Mouse (Mus musculus) embryonic facial prominence, embryonic 12.5 days (tissue): ENCODE measurements around the gene Creg2. TPM values are rescaled to one million over a fixed set of nuclear protein-coding genes. Genes with fewer than 3 reads are reported as not detected.
A peak's percentile ranks its signal among the peaks of the same experiment; 100 is the strongest.

Experiments used
- ATAC-seq: fragments of 200-750 bp; cut with Nextera tagmentation; 2 replicates; pipeline ENCODE4 v1.8.0; 2017; ENCODE audit not compliant: insufficient number of reproducible peaks, insufficient read depth, low FRiP score, low TSS enrichment
- H3K27ac ChIP-seq: fragments of 300-500 bp; sonication (generic); 2 replicates; pipeline ENCODE4 v1.5.1; 2016; ENCODE audit warnings: mild to moderate bottlenecking
- H3K27me3 ChIP-seq: fragments of 300-500 bp; sonication (generic); 2 replicates; pipeline ENCODE4 v1.6.1; 2016; ENCODE audit warnings: mild to moderate bottlenecking, moderate library complexity
- H3K36me3 ChIP-seq: fragments of 300-500 bp; sonication (generic); 2 replicates; pipeline ENCODE4 v1.6.1; 2016; ENCODE audit warnings: mild to moderate bottlenecking
- H3K4me1 ChIP-seq: fragments of 300-500 bp; sonication (generic); 2 replicates; pipeline ENCODE4 v1.6.1; 2016
- H3K4me2 ChIP-seq: fragments of 300-500 bp; sonication (generic); replicated peaks from 2 replicates; pipeline ENCODE4 v1.6.1; 2016; ENCODE audit warnings: mild to moderate bottlenecking, moderate library complexity
- H3K4me3 ChIP-seq: fragments of 300-500 bp; sonication (generic); 2 replicates; pipeline ENCODE4 v1.5.1; 2016; ENCODE audit warnings: mild to moderate bottlenecking
- H3K9ac ChIP-seq: fragments of 300-500 bp; sonication (generic); 2 replicates; pipeline ENCODE4 v1.6.1; 2016; ENCODE audit warnings: mild to moderate bottlenecking, moderate library complexity
- H3K9me3 ChIP-seq: fragments of 300-500 bp; sonication (generic); 2 replicates; pipeline ENCODE4 v1.6.1; 2016; ENCODE audit warnings: mild to moderate bottlenecking, moderate library complexity
- WGBS: fragments of 180-500 bp; shearing (Covaris S2); methylation state at CpG from one replicate; pipeline ENCODE4 v1.1.7; 2016; 5-methylcytosine and 5-hydroxymethylcytosine counted together
- polyA plus RNA-seq: library from polyadenylated mRNA; unstranded; fragments of >200 nt; fragmentation: Nextera tagmentation; extraction: Ambion mirVana; gene quantifications from 2 replicates; pipeline ENCODE4 v1.2.1, GENCODE M21; 2016

The Creg2 gene
- 0.26 and 0.29 TPM in 2 replicates for polyA plus RNA-seq

DNA sequence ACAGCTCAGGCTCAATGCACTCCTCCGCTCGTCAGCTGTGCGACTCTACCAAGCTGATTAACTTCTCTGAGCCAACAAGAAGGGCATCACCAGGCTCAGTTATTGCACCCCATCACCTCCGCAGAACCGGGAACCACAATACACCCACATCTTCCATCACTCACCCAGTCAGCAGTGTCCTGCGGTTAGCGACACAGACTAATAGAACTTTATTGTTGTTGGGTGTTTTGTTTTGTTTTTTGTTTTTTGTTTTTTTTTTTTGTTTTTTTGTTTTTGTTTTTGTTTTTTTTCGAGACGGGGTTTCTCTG is at the start of gene Creg2:
Creg2 (minus strand) TSS at position 234 of the 308 bp plus-strand sequence.
- peak within 1 kb of the TSS; percentile 59 for H3K4me3 ChIP-seq
- peaks cover 45% of the 10 kb centered on the region for H3K27me3 ChIP-seq
- H3K9ac ChIP-seq: peak within 1 kb of the TSS; percentile 55
- peak within 1 kb of the TSS; percentile 99 for H3K4me2 ChIP-seq
- 0 out of 2 replicates have a peak, but pooled peaks have one; percentile 28 for ATAC-seq
- 42% methylated on average over 9 of the region's 9 CpGs for WGBS
- no peaks in the 10 kb centered on the region for H3K9me3 ChIP-seq
- no peak within 1 kb of the TSS for H3K27ac ChIP-seq
- peaks cover 11% of the 10 kb centered on the region for H3K4me1 ChIP-seq
- no peaks in the 10 kb centered on the region for H3K36me3 ChIP-seq

DNA sequence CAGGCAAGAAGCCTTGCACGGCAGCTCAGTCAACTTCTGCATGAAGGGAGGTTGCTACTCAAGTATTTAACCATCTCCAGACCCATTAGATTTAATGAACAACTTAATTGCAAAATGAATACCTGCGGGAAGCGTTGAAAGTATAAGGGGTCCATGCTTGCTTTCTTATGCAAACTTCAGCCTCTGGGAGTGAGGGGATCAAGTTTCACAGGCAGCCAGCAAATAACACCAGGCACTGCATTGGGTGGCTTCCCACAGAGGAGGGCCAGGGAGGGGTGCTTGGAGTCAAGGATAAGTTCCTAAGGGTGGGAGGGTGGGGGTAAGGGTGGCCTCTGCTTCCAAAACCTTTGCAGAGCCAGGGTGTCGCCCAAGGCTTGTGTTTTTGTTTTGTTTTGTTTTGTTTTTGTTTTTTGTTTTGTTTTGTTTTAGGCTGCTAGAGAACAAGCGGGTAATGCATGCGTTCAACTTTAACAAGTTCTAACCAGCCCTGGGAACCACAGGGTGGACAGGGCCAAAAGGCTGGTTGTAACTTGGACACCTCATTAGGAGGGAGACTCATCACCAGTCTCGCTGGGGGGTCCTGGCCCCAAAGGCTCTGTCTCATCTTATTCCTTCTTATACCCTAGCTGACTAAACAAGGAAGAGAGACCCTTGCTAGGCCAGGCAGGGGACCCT is 49.5 kb upstream of the Creg2 start:
- no peaks in the 10 kb centered on the region for H3K27me3 ChIP-seq
- H3K9ac ChIP-seq: peak overlapping the region; percentile 6; the same call in 1 of the 2 replicates
- peak overlapping the region; percentile 31; the same call in 1 of the 2 replicates for H3K4me2 ChIP-seq
- ATAC-seq: 0 out of 2 replicates have a peak, but pooled peaks have one; percentile 29
- 10% methylated on average over 7 of the region's 7 CpGs for WGBS
- peak overlapping the region; percentile 78 for H3K27ac ChIP-seq
- H3K36me3 ChIP-seq: no peaks in the 10 kb centered on the region
- H3K4me1 ChIP-seq: peaks cover 48% of the 10 kb centered on the region
- H3K4me3 ChIP-seq: no peak overlapping the region
- no peaks in the 10 kb centered on the region for H3K9me3 ChIP-seq

DNA sequence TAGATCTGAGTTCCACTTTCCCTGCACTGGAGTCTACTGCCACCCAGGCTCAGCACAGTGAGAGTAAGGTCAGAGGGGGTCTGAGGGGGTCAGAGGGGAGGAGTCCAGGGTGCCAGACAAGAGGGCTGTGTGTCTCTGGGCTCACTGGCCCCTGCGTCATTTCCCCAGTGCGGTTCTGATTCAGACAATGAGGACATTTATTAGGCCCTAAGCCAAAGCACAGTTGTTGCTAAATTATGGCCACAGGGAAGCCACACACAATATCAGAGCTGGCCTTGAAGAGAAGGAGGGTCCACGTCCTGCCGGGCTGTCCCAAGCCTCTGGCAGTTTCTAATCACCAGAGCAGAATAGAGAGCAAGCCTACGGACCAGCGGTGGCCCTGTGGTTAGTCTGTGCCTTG is 47.2 kb upstream of the Creg2 start:
- no peak for ATAC-seq
- H3K4me1 ChIP-seq: peaks cover 54% of the 10 kb centered on the region
- H3K36me3 ChIP-seq: no peaks in the 10 kb centered on the region
- H3K27me3 ChIP-seq: no peaks in the 10 kb centered on the region
- WGBS: 26% methylated on average over 6 of the region's 6 CpGs
- no peak overlapping the region for H3K4me2 ChIP-seq
- no peaks in the 10 kb centered on the region for H3K9me3 ChIP-seq
- H3K4me3 ChIP-seq: no peak overlapping the region
- no peak overlapping the region for H3K9ac ChIP-seq
- no peak overlapping the region for H3K27ac ChIP-seq

DNA sequence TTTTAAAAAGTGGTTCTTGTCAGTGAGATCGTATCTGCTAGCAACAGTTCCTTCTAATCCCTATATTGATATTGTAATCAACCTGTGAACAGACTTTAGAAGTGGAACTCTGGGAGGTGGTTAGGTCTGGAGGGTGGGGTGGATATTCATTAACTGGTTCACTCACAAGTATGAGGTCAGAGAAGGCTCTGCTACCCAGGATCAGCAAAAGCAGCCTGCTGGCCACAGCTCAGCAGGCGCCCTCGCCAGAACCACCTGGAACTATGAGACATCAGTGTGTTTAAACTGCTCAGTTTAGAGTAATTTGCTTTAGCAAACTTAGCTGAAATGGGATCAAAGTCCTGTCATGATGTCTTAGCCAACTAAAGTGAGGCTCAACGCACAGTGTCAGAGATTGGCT is 43.9 kb upstream of the Creg2 start:
- peaks cover 25% of the 10 kb centered on the region for H3K4me1 ChIP-seq
- 48% methylated on average over 4 of the region's 4 CpGs for WGBS

DNA sequence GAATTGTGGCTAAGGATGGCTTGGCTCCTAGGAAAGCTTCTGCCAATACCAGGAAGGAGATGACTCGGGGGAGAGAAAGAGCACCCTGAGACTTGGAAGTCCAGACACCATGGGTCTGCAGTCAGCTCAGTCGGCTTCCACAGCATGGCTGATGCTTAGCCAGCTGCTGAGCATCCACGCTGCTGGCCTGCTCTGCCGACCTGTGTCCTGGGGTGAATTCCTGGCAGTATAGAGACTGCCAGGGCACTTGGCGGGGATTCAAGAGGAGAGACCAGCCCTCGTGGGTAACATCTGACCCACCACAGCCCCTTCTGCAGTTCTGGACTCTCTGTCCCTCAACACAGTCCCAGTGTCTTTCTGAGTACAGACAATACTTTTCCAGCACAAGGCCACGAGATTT is 43.5 kb upstream of the Creg2 start:
- H3K4me1 ChIP-seq: peaks cover 21% of the 10 kb centered on the region
- H3K36me3 ChIP-seq: no peaks in the 10 kb centered on the region
- H3K9ac ChIP-seq: no peak overlapping the region
- no peak overlapping the region for H3K4me3 ChIP-seq
- H3K27me3 ChIP-seq: 0 out of 2 replicates have a peak, but pooled peaks cover 4% of the 10 kb centered on the region
- no peak for ATAC-seq
- no peak overlapping the region for H3K4me2 ChIP-seq
- no peak overlapping the region for H3K27ac ChIP-seq
- no peaks in the 10 kb centered on the region for H3K9me3 ChIP-seq
- 56% methylated on average over 7 of the region's 7 CpGs for WGBS

More for the DNA sequence above, 43.9 kb upstream of the Creg2 start:
- H3K27ac ChIP-seq: no peak overlapping the region
- no peaks in the 10 kb centered on the region for H3K9me3 ChIP-seq
- ATAC-seq: no peak
- no peak overlapping the region for H3K9ac ChIP-seq
- no peak overlapping the region for H3K4me2 ChIP-seq
- H3K36me3 ChIP-seq: no peaks in the 10 kb centered on the region
- H3K27me3 ChIP-seq: 0 out of 2 replicates have a peak, but pooled peaks cover 4% of the 10 kb centered on the region
- H3K4me3 ChIP-seq: no peak overlapping the region

DNA sequence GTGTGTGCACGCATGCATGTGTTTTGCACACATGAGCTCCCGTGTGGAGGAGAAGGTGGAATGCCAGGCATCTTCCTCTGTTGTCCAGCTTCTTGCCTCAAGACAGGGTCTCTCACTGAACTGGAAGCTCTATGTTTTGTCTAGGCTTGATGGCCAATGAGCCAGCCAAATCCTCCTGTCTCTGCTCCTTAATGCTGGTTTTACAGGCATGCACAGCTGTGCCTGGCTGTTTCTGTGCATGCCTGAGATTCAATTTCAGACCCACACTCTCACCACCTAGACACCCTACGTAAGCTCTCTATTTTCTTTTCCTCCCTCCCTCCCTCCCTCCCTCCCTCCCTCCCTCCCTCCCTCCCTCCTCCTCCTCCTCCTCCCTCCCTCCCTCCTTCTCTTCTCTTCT is 40.7 kb upstream of the Creg2 start:
- H3K4me1 ChIP-seq: peaks cover 20% of the 10 kb centered on the region; the same call in 1 of the 2 replicates
- no peaks in the 10 kb centered on the region for H3K36me3 ChIP-seq
- H3K4me2 ChIP-seq: no peak overlapping the region
- no peak for ATAC-seq
- H3K9ac ChIP-seq: no peak overlapping the region
- H3K27me3 ChIP-seq: 0 out of 2 replicates have a peak, but pooled peaks cover 4% of the 10 kb centered on the region
- WGBS: 52% methylated on average over 3 of the region's 3 CpGs
- no peak overlapping the region for H3K27ac ChIP-seq
- H3K9me3 ChIP-seq: no peaks in the 10 kb centered on the region
- H3K4me3 ChIP-seq: no peak overlapping the region

DNA sequence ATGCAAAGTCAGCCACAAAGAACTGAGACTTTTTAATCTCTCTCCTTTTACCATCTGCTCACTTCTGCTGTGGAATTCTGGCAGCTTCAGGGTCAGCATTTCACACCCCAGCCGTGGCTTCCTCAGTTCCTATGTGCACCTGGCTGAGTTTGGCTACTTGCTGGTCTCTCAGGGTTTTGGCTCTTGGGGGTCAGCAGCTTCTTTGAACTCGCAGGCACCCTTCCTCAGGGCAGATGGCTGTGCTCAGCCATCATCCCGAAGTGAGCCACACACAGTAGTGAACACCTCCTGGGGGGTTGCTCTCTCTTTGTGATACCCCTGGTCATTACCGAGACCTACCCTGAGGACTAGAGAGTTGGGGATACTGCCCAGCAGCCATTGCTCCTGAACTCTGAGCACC is 39.8 kb upstream of the Creg2 start:
- H3K27ac ChIP-seq: peak overlapping the region; percentile 55; the same call in 1 of the 2 replicates
- no peak overlapping the region for H3K4me2 ChIP-seq
- peaks cover 16% of the 10 kb centered on the region; the same call in 1 of the 2 replicates for H3K4me1 ChIP-seq
- H3K9me3 ChIP-seq: no peaks in the 10 kb centered on the region
- ATAC-seq: no peak
- H3K36me3 ChIP-seq: no peaks in the 10 kb centered on the region
- H3K27me3 ChIP-seq: 0 out of 2 replicates have a peak, but pooled peaks cover 4% of the 10 kb centered on the region
- H3K4me3 ChIP-seq: no peak overlapping the region
- WGBS: 46% methylated on average over 4 of the region's 4 CpGs
- no peak overlapping the region for H3K9ac ChIP-seq

DNA sequence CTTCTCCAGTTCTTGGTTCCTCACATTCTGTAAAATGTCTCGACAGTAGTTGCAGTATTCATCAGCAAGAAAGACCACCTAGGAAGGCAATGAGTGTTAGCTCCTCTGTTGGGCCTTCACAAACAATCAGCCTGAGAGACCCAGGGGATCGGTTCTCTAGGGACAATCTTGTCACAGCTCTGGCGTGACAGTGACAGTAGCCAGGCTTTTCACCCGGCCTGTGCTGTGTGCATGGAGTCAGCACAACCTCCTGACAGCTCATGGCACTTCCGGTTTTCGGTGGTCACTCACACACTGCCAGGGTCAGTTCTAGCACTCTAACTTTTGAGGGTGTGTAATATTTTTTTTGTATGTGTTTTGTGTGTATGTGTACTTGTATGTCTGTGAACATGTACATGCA is 37.3 kb upstream of the Creg2 start:
- H3K4me1 ChIP-seq: 0 out of 2 replicates have a peak, but pooled peaks cover 6% of the 10 kb centered on the region
- no peak for ATAC-seq
- no peak overlapping the region for H3K27ac ChIP-seq

DNA sequence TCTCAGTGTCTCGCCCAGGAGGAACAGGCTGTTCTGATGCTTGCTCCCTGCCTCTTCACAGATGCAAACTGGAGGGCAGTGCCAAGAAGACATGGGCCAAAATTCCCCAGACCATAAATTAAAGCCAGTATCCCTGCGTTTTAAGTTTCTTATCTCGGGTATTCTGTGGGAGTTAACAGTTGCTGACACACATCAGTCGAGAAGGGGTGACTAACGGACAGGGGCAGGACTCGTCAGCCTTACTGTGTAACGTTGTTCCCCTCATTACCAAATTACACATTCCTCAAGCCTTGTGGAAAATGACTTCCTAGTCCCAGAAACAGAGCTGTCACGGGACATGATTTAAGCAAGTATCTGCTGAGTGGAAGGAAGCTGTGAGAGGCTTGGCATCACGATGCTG is 36.0 kb upstream of the Creg2 start:
- Histone ChIP-seq H3K9ac (no peak overlapping the region), H3K9me3 (no peaks in the 10 kb centered on the region)
- WGBS: 61% methylated on average over 9 of the region's 9 CpGs

More for the DNA sequence above, 37.3 kb upstream of the Creg2 start:
- Histone ChIP-seq H3K4me2 (no peak overlapping the region), H3K9ac (no peak overlapping the region), H3K4me3 (no peak overlapping the region), H3K27me3 (0 out of 2 replicates have a peak, but pooled peaks cover 4% of the 10 kb centered on the region), H3K9me3 (no peaks in the 10 kb centered on the region), H3K36me3 (no peaks in the 10 kb centered on the region)
- WGBS: 64% methylated on average over 6 of the region's 6 CpGs

DNA sequence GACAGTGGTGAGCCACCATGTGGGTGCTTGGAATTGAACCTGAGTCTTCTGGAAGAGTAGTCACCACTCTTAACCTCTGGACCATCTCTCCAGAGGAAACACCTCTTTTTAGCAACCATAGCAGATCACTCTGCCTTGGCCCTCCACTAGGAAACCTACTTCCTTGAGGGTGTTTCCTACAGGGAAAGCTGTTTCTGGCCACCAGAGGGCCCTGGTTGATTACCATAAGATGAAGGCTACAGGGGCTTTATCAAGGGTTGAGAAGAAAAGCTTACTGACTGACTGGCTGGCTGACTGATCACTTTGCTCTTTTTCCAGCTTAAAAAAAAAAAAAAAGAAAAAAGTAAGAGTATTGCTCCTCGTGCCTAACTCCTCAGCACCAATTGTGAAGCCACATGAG is 34.6 kb upstream of the Creg2 start:
- no peak overlapping the region for H3K4me3 ChIP-seq
- no peaks in the 10 kb centered on the region for H3K27me3 ChIP-seq
- ATAC-seq: no peak
- no peak overlapping the region for H3K4me2 ChIP-seq
- no peaks in the 10 kb centered on the region for H3K9me3 ChIP-seq
- WGBS: 6% methylated on average over 1 of the region's 1 CpGs
- 0 out of 2 replicates have a peak, but pooled peaks cover 3% of the 10 kb centered on the region for H3K4me1 ChIP-seq
- H3K9ac ChIP-seq: no peak overlapping the region
- H3K27ac ChIP-seq: no peak overlapping the region
- no peaks in the 10 kb centered on the region for H3K36me3 ChIP-seq

More for the DNA sequence above, 36.0 kb upstream of the Creg2 start:
- Histone ChIP-seq H3K36me3 (no peaks in the 10 kb centered on the region), H3K4me1 (0 out of 2 replicates have a peak, but pooled peaks cover 6% of the 10 kb centered on the region), H3K4me3 (no peak overlapping the region), H3K27ac (no peak overlapping the region), H3K27me3 (0 out of 2 replicates have a peak, but pooled peaks cover 4% of the 10 kb centered on the region), H3K4me2 (no peak overlapping the region)
- no peak for ATAC-seq

DNA sequence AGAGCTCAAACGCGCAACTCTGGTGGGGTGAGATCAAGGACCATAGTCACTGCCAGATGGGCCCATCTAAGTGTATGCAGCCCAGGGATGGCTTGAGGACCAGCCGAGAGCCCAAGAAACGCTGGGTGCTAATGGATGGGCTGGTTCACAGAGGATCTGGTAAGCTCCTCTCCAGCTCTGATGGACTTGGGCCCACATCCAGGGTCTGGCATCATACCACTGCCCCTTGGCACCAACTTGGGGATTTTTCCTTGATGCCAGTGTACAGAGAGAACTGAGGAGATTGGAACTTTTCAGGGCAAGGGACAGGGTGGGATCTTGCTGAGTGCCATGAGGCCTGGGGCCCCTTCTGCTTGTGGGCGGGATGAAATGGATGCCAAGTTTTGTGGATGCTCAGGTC is 30.4 kb upstream of the Creg2 start:
- no peaks in the 10 kb centered on the region for H3K27me3 ChIP-seq
- 92% methylated on average over 5 of the region's 5 CpGs for WGBS
- no peaks in the 10 kb centered on the region for H3K36me3 ChIP-seq
- no peak overlapping the region for H3K4me3 ChIP-seq
- no peaks in the 10 kb centered on the region for H3K4me1 ChIP-seq
- H3K9me3 ChIP-seq: no peaks in the 10 kb centered on the region
- no peak for ATAC-seq
- H3K27ac ChIP-seq: no peak overlapping the region
- H3K9ac ChIP-seq: no peak overlapping the region
- no peak overlapping the region for H3K4me2 ChIP-seq

DNA sequence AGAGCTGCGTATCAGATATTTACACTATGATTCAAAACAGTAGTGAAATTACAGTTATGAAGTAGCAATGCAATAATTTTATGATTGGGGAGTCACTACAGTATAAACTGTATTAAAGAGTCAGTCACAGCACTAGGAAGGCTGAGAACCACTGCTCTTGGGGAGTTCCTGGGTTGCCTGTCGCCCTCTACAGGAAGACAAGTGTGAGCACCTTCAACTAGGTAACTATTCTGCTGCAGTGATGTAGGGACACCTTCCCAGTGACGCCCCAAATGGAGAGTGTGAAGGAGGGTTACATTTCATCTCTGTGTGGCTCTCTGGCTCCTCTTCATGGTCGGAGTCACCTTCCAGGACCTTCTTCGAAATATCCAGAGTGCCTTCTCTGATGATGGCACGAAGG is 29.3 kb upstream of the Creg2 start:
- Histone ChIP-seq H3K9me3 (no peaks in the 10 kb centered on the region), H3K36me3 (no peaks in the 10 kb centered on the region), H3K9ac (no peak overlapping the region), H3K4me3 (no peak overlapping the region), H3K4me1 (no peaks in the 10 kb centered on the region), H3K27me3 (no peaks in the 10 kb centered on the region), H3K4me2 (no peak overlapping the region), H3K27ac (no peak overlapping the region)
- ATAC-seq: no peak
- WGBS: 72% methylated on average over 6 of the region's 6 CpGs
